Mouse (Mus musculus) lung, embryonic 14.5 days (tissue): Measurements from ENCODE around the gene Cmklr1. TPM values are rescaled to one million over a fixed set of nuclear protein-coding genes. Genes with fewer than 3 reads are reported as not detected.
A peak's percentile ranks its signal among the peaks of the same experiment; 100 is the strongest.

Source experiments
- ATAC-seq: fragments of 200-750 bp; cut with Nextera tagmentation; 2 replicates; pipeline ENCODE4 v1.8.0; 2017; ENCODE audit warnings: mild to moderate bottlenecking, moderate TSS enrichment, moderate library complexity; ENCODE audit not compliant: insufficient read depth
- DNase-seq: peaks from one replicate; pipeline ENCODE4 v3.0.0-alpha.2; 2015
- H3K27ac ChIP-seq: fragments of 300-500 bp; sonication (generic); 2 replicates; pipeline ENCODE4 v1.5.1; 2014; ENCODE audit warnings: low read depth, mild to moderate bottlenecking, moderate library complexity
- H3K27me3 ChIP-seq: fragments of 300-500 bp; sonication (generic); 2 replicates; pipeline ENCODE4 v1.6.1; 2014; ENCODE audit warnings: low read length, control low read depth; ENCODE audit not compliant: insufficient read depth
- H3K36me3 ChIP-seq: fragments of 300-500 bp; sonication (generic); 2 replicates; pipeline ENCODE4 v1.6.1; 2014; ENCODE audit warnings: control low read depth; ENCODE audit not compliant: insufficient read depth
- H3K4me1 ChIP-seq: fragments of 300-500 bp; sonication (generic); 2 replicates; pipeline ENCODE4 v1.6.1; 2014; ENCODE audit warnings: antibody characterized with exemption, control low read depth; ENCODE audit not compliant: insufficient read depth
- H3K4me2 ChIP-seq: fragments of 300-500 bp; sonication (generic); 2 replicates; pipeline ENCODE4 v1.6.1; 2014; ENCODE audit warnings: mild to moderate bottlenecking
- H3K4me3 ChIP-seq: fragments of 300-500 bp; sonication (generic); 2 replicates; pipeline ENCODE4 v1.5.1; 2014; ENCODE audit warnings: low read depth, low read length
- H3K9ac ChIP-seq: fragments of 300-500 bp; sonication (generic); 2 replicates; pipeline ENCODE4 v1.6.1; 2014
- H3K9me3 ChIP-seq: fragments of 300-500 bp; sonication (generic); 2 replicates; pipeline ENCODE4 v1.6.1; 2016; ENCODE audit warnings: low read depth, low read length, control low read depth
- CTCF ChIP-seq: IDR thresholded peaks from 2 replicates; pipeline ENCODE4 v1.5.1; 2016; ENCODE audit warnings: antibody characterized with exemption, low read depth
- WGBS: fragments of 180-500 bp; shearing (Covaris S2); extraction: QIAGEN DNeasy Blood & Tissue Kit; methylation state at CpG from one replicate; pipeline ENCODE4 v1.1.7; 2014; 5-methylcytosine and 5-hydroxymethylcytosine counted together
- polyA plus RNA-seq: library from polyadenylated mRNA; unstranded; fragments of >200 nt; fragmentation: Nextera tagmentation; extraction: Ambion mirVana; gene quantifications from 2 replicates; pipeline ENCODE4 v1.2.1, GENCODE M21; 2014

The Cmklr1 gene
- polyA plus RNA-seq, 1 experiment from 2014 or later: 8.3 TPM

DNA sequence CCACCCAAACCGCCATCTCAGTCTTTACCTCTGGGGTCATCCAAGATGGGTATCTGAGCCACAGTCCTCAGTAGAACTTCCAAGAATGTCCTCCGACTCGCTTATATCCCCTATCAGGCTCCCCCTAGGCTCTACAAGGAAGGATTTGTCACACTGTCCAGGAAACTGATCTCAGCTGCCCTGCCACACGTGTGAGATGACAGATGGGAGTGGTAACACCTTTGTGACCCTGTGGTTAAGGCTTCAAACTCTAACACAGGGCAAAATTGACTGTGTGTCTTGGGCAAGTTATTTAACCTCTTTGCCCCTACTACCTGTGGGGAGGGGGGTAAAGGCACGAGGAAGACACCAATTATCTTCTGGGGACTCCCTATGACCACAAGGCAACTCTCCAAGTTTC, 11.1 kb downstream of the Cmklr1 start:
- TF ChIP-seq CTCF: no peak
- Histone ChIP-seq H3K4me3 (no peak overlapping the region), H3K4me1 (peaks cover 18% of the 10 kb centered on the region; the same call in 1 of the 2 replicates), H3K27me3 (no peaks in the 10 kb centered on the region), H3K36me3 (no peaks in the 10 kb centered on the region), H3K9ac (no peak overlapping the region), H3K27ac (no peak overlapping the region), H3K4me2 (no peak overlapping the region), H3K9me3 (no peaks in the 10 kb centered on the region)
- no peak for DNase-seq
- no peak for ATAC-seq
- WGBS: 55% methylated on average over 5 of the region's 5 CpGs

DNA sequence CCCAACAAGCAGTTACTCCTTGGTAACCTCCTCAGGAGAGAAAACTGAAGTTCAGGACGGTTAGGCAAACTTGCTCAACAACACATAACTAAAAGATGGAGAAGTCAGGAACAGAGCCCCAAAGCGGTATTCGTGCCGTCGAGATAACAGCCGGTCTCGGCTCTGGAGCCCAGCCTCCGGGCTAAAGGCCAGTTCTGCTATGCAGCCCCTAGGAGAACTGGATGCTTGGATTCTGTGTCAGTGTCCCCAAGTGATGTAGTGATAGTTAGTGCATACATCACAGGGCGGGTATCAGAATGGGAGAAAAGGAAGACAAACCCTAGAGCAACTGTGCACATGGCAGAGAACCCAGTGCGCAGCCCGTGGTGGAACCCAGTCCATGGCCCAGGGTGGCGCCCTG, 12.2 kb downstream of the Cmklr1 start:
- peaks cover 27% of the 10 kb centered on the region for H3K4me1 ChIP-seq
- H3K36me3 ChIP-seq: no peaks in the 10 kb centered on the region
- no peak for TF ChIP-seq CTCF
- no peak overlapping the region for H3K9ac ChIP-seq
- H3K9me3 ChIP-seq: no peaks in the 10 kb centered on the region
- ATAC-seq (no peak), DNase-seq (no peak)
- no peak overlapping the region for H3K27ac ChIP-seq
- H3K4me2 ChIP-seq: no peak overlapping the region
- H3K4me3 ChIP-seq: no peak overlapping the region
- WGBS: 64% methylated on average over 12 of the region's 12 CpGs
- no peaks in the 10 kb centered on the region for H3K27me3 ChIP-seq

DNA sequence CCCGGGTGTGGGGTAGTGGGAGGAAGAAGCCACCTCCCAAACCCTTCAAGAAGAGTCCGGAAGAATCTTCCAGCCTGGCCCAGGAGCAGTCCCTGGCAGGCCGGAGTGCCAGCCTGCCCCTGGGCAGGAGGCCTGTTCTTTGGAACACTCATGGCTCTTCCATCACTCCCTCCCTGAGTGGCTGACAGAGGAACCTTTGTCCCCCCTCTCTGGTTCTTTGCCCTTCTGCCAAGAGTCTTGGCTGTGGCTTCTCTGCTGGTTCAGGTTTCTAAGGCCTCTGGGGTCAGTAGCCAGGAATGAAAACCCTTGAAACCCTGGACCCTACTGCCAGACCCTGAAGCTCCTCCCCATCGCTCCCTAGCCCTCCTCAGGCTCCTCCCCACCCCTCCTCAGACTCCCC, 12.6 kb downstream of the Cmklr1 start:
- H3K4me2 ChIP-seq: no peak overlapping the region
- H3K36me3 ChIP-seq: no peaks in the 10 kb centered on the region
- peaks cover 31% of the 10 kb centered on the region for H3K4me1 ChIP-seq
- DNase-seq (no peak), ATAC-seq (no peak)
- no peak for TF ChIP-seq CTCF
- 71% methylated on average over 4 of the region's 4 CpGs for WGBS
- no peaks in the 10 kb centered on the region for H3K9me3 ChIP-seq
- no peak overlapping the region for H3K27ac ChIP-seq
- no peak overlapping the region for H3K9ac ChIP-seq
- H3K27me3 ChIP-seq: no peaks in the 10 kb centered on the region
- H3K4me3 ChIP-seq: no peak overlapping the region

DNA sequence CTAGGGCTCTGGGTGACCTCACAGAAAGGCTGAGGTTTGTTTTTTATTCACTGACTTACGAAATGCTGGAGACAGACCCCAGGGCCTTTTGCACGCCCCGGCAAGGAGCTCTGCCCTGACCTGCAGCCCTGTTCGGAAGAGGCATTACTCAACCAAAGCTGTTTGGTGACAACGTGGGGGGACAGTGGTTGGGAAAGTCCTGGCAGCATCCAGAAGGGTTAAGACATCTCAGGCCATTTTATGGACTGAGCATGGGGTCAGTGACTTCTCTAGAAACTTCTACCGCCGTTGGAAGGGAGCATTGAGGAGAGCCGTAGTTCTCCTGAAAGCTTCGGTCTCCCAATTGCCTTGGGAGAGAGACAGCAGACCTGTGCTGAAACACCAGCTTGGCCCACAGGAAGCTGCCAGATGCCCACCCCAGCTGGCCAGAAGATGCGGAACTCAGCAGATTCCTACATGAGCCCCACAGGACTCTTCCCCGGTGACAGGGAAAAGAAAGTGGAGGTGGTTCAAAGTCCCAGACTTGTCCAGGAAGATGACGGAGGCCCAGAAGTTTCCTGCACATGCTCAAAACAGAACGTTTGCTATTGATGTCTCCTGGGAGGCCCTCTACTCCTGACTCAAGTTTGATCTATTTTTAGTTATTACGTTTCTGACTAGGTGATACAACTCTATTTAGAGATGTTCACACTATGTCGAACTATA, 14.2 kb downstream of the Cmklr1 start:
- 64% methylated on average over 15 of the region's 15 CpGs for WGBS
- no peak for TF ChIP-seq CTCF
- Histone ChIP-seq H3K27ac (no peak overlapping the region), H3K4me3 (no peak overlapping the region), H3K9me3 (no peaks in the 10 kb centered on the region), H3K4me2 (no peak overlapping the region), H3K36me3 (no peaks in the 10 kb centered on the region), H3K4me1 (peaks cover 35% of the 10 kb centered on the region), H3K9ac (no peak overlapping the region), H3K27me3 (no peaks in the 10 kb centered on the region)
- DNase-seq: no peak
- no peak for ATAC-seq

DNA sequence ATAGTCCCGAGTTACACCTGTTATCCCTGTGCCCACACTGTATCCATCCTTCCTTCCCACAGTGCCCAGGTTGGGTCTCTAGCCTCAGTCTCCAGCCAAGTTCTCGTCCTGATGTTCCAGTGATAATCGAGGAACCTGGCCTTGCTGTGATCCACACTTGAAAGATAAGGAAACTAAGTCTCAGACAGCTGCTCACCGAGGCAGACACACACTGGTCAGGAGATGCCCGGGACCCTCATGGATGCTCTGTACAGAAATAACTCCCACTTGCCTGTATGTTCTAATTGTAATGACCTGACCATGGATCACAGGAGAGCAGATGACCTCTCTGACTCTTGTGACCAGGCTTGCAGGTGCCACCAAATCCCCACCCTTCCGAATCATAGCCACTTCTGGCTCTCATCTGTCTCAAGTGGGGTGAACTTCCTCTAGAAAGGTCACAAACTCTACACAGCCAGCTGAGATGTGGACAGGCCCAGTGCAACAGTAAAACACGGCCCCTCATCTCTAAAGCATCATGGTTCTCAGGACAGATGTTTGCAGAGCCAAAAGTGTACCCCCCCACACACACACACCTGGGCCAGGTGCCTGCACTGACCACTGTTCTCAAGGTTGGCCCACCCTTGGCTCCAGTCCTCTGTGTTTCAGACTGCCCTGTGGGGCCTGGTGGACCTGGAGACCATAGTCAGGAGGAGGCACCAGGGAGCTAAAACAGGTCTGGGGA, 15.2 kb downstream of the Cmklr1 start:
- H3K27ac ChIP-seq: no peak overlapping the region
- no peak for ATAC-seq

DNA sequence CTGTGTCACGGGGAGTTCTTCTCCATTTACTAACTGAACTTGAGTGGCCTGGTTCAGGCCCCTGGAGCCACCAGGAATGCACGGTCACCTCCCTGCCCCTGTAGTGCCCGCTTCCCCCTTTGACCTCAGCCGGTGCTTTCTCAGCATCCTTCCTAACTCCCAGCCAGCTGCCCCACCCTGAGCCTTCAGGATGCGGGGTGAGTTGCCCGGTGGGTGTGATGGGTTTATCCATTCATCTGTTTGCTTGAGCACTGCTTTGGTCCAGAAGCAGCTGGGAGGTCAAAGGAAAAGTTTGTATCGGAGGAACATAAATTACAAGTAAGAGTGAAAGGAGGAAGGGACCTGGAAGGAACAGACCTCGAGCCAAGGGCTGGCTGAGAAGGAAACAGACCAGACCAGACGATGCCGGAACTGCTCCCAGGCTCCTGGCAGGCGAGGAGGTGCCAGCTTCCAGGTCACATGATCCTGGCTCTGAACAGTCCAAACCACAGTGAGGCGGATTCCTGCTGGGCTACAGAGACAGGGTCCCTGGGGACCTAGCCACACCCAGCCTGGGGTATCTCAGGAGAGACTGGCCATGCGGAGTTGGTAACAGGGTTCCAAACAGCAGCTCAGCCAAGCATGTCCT, 16.1 kb downstream of the Cmklr1 start:
- Histone ChIP-seq H3K4me2 (peak overlapping the region; percentile 31; the same call in 1 of the 2 replicates), H3K27me3 (no peaks in the 10 kb centered on the region), H3K27ac (peak overlapping the region; percentile 65; the same call in 1 of the 2 replicates), H3K4me3 (no peak overlapping the region), H3K9me3 (no peaks in the 10 kb centered on the region), H3K4me1 (peaks cover 45% of the 10 kb centered on the region), H3K9ac (no peak overlapping the region; the same call in 1 of the 2 replicates), H3K36me3 (no peaks in the 10 kb centered on the region)
- TF ChIP-seq CTCF: no peak
- DNase-seq: peak; percentile 63
- 16% methylated on average over 13 of the region's 13 CpGs for WGBS
- ATAC-seq: peak; percentile 57; the same call in 1 of the 2 replicates

More for the DNA sequence above, 15.2 kb downstream of the Cmklr1 start:
- 70% methylated on average over 7 of the region's 7 CpGs for WGBS
- no peak overlapping the region for H3K4me3 ChIP-seq
- H3K4me1 ChIP-seq: peaks cover 40% of the 10 kb centered on the region
- H3K9ac ChIP-seq: no peak overlapping the region
- H3K9me3 ChIP-seq: no peaks in the 10 kb centered on the region
- no peak for TF ChIP-seq CTCF
- no peak for DNase-seq
- no peaks in the 10 kb centered on the region for H3K27me3 ChIP-seq
- no peaks in the 10 kb centered on the region for H3K36me3 ChIP-seq
- H3K4me2 ChIP-seq: no peak overlapping the region
